Mouse (Mus musculus) erythroblast, embryonic 14.5 days (primary cell): ENCODE measurements around the gene Slc25a22.

Experiments
- GATA1 ChIP-seq: IDR thresholded peaks from 2 replicates; pipeline ENCODE4 v1.6.1; 2012; ENCODE audit warnings: low read length, inconsistent platforms, mixed read lengths
- TAL1 ChIP-seq: IDR thresholded peaks from 3 replicates; pipeline ENCODE4 v1.6.1; 2012; ENCODE audit warnings: low read length, inconsistent platforms, mixed read lengths

- no peak for TF ChIP-seq GATA1
- no peak for TF ChIP-seq TAL1
Measured at GRCm38 (mm10) chr7:141483114-141483653, 45.5 kb upstream of the Slc25a22 start.
